Mouse (Mus musculus): ENCODE results near the gene Plb1. TPM values are rescaled to one million over a fixed set of nuclear protein-coding genes. Genes with fewer than 3 reads are reported as not detected.

Gene Plb1
- total RNA-seq, 1 experiment, result 3.8 TPM

DNA sequence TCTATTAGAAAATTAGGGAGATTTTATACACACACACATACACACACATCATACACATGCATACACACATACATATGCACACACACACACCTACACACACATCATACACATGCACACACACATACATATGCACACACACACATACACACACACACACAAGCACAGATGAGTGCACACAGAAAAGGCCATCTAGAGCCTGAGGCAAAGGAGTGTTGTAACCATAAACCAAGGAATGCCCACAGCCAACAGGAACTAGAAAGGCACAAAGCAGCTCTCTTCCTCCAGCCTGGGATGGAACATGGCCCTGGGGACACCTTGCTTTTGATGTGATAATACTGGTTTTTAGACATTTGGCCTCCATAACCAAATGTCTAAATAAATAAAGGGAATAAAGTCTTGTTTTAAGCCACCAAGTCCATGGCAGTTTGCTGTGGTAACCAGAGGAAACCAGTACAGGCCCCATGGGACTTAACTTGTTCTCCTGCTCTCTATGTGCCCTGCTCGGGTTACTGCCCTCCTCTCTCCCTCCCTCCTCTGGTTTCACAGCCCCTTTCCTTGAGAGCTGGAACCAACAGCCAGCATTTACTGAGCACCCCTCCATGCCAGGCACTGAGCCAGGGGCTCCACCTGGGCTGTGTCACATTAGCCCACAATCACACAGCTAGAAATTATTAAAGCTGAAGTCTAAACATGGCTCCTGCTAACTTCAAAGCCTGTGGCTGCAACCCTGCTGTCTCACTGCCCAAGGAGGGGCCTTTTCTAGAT lies 179.9 kb downstream of the Plb1 start:
- TF ChIP-seq ZC3H11A (IDR thresholded peaks at IDR 0.05; ENCODE audit: borderline replicate concordance, low read depth, low read length) (no peak), CHD2 (IDR thresholded peaks at IDR 0.05; ENCODE audit: low read depth, low read length) (no peak), ZNF384 (IDR thresholded peaks at IDR 0.05; ENCODE audit: low read depth, low read length) (no peak), HCFC1 (IDR thresholded peaks at IDR 0.05; ENCODE audit: borderline replicate concordance, insufficient read depth, low read length) (no peak), MAFK (IDR thresholded peaks at IDR 0.05; ENCODE audit: insufficient read depth, low read depth, low read length) (no peak)
- no peaks in the 10 kb centered on the region for H3K9me3 ChIP-seq (ENCODE audit: control insufficient read depth, insufficient read depth, low read depth, low read length)
- H3K9ac ChIP-seq (ENCODE audit: insufficient read depth, low read depth, low read length, poor library complexity, severe bottlenecking), result no peak overlapping the region
- H3K27ac ChIP-seq (ENCODE audit: insufficient read depth, low read depth, low read length, poor library complexity, severe bottlenecking), result peak overlapping the region; percentile 30; the same call in 1 of the 2 replicates
- no peak for DNase-seq (ENCODE audit: low read depth, low spot score)
- peaks cover 0 to 26% of the 10 kb centered on the region in 2 experiments; a peak in 3 of 4 replicates for H3K4me1 ChIP-seq (ENCODE audit: control insufficient read depth in 2 of 2, insufficient read depth in 2 of 2, low read length in 2 of 2, poor library complexity in 1 of 2)
- H3K4me3 ChIP-seq (ENCODE audit: insufficient read depth in 1 of 2, low read depth in 1 of 2, low read length in 2 of 2, poor library complexity in 1 of 2, severe bottlenecking in 1 of 2), result no peak overlapping the region
- H3K36me3 ChIP-seq (ENCODE audit: control insufficient read depth, insufficient read depth, low read length, poor library complexity, severe bottlenecking), result no peaks in the 10 kb centered on the region
- in situ Hi-C loops (cut with MboI; ENCODE audit: low sequenced_read_pairs in 2 of 2, unreplicated experiment in 2 of 2), result no loop called here

DNA sequence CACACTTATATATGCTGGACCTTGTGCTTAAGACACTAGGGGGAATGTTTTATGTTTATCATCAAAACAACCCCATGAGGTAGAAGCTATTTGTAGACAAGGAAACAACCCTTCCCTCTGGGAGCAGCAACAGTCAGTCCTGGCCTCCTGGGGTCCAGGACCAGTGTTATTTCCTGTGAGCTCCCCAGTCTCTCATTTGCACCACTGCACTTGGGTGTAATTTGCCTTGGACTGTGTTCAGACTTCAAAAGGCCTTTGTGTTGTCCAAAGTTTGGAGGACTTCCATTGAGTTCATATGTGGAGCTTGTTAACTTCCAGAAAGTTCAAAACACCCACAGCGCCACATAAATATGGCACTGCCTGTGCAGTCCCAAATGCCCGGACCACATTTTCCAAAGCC lies 180.6 kb downstream of the Plb1 start:
- no peaks in the 10 kb centered on the region for H3K9me3 ChIP-seq (ENCODE audit: control insufficient read depth, insufficient read depth, low read depth, low read length)
- H3K36me3 ChIP-seq (ENCODE audit: control insufficient read depth, insufficient read depth, low read length, poor library complexity, severe bottlenecking), result no peaks in the 10 kb centered on the region
- no peak for DNase-seq (ENCODE audit: low read depth, low spot score)
- no peak overlapping the region for H3K9ac ChIP-seq (ENCODE audit: insufficient read depth, low read depth, low read length, poor library complexity, severe bottlenecking)
- peaks cover 0 to 22% of the 10 kb centered on the region in 2 experiments; a peak in 2 of 4 replicates for H3K4me1 ChIP-seq (ENCODE audit: control insufficient read depth in 2 of 2, insufficient read depth in 2 of 2, low read length in 2 of 2, poor library complexity in 1 of 2)
- in situ Hi-C loops (cut with MboI; ENCODE audit: low sequenced_read_pairs in 2 of 2, unreplicated experiment in 2 of 2), result no loop called here
- no peak for TF ChIP-seq HCFC1 (IDR thresholded peaks at IDR 0.05; ENCODE audit: borderline replicate concordance, insufficient read depth, low read length)
- no peak for TF ChIP-seq ZNF384 (IDR thresholded peaks at IDR 0.05; ENCODE audit: low read depth, low read length)
- TF ChIP-seq MAFK (IDR thresholded peaks at IDR 0.05; ENCODE audit: insufficient read depth, low read depth, low read length), result no peak
- TF ChIP-seq CHD2 (IDR thresholded peaks at IDR 0.05; ENCODE audit: low read depth, low read length), result no peak
- TF ChIP-seq ZC3H11A (IDR thresholded peaks at IDR 0.05; ENCODE audit: borderline replicate concordance, low read depth, low read length), result no peak
- H3K27ac ChIP-seq (ENCODE audit: insufficient read depth, low read depth, low read length, poor library complexity, severe bottlenecking), result no peak overlapping the region; the same call in 1 of the 2 replicates
- H3K4me3 ChIP-seq (ENCODE audit: insufficient read depth in 1 of 2, low read depth in 1 of 2, low read length in 2 of 2, poor library complexity in 1 of 2, severe bottlenecking in 1 of 2), result no peak overlapping the region

DNA sequence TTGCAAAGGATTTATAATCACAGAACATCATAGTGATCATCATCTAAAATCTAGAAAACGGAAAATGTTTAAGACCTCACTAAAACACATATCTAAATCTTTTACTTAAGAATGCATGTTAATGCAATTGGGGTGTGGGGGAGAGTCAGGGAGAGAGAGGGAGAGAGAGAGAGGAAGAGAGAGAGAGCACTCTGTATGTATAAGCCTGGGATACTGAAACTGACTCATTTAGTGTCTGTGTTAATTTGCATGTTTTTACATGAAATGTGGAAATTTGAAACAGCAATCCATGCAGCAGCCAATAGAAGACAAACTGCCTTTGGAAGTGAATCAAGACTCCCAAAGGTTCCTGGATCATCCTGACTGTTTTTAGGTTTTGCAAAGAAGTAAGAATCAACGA lies 181.1 kb downstream of the Plb1 start:
- no peak for TF ChIP-seq ZC3H11A (IDR thresholded peaks at IDR 0.05; ENCODE audit: borderline replicate concordance, low read depth, low read length)
- no peak for TF ChIP-seq MAFK (IDR thresholded peaks at IDR 0.05; ENCODE audit: insufficient read depth, low read depth, low read length)
- no peak for TF ChIP-seq HCFC1 (IDR thresholded peaks at IDR 0.05; ENCODE audit: borderline replicate concordance, insufficient read depth, low read length)
- no peak for TF ChIP-seq CHD2 (IDR thresholded peaks at IDR 0.05; ENCODE audit: low read depth, low read length)
- no peak for TF ChIP-seq ZNF384 (IDR thresholded peaks at IDR 0.05; ENCODE audit: low read depth, low read length)
- Histone ChIP-seq H3K27ac (ENCODE audit: insufficient read depth, low read depth, low read length, poor library complexity, severe bottlenecking) (no peak overlapping the region), H3K9me3 (ENCODE audit: control insufficient read depth, insufficient read depth, low read depth, low read length) (no peaks in the 10 kb centered on the region), H3K4me3 (ENCODE audit: insufficient read depth in 1 of 2, low read depth in 1 of 2, low read length in 2 of 2, poor library complexity in 1 of 2, severe bottlenecking in 1 of 2) (no peak overlapping the region), H3K36me3 (ENCODE audit: control insufficient read depth, insufficient read depth, low read length, poor library complexity, severe bottlenecking) (no peaks in the 10 kb centered on the region), H3K4me1 (ENCODE audit: control insufficient read depth in 2 of 2, insufficient read depth in 2 of 2, low read length in 2 of 2, poor library complexity in 1 of 2) (peaks cover 0 to 22% of the 10 kb centered on the region in 2 experiments; a peak in 2 of 4 replicates), H3K9ac (ENCODE audit: insufficient read depth, low read depth, low read length, poor library complexity, severe bottlenecking) (no peak overlapping the region)
- in situ Hi-C loops (cut with MboI; ENCODE audit: low sequenced_read_pairs in 2 of 2, unreplicated experiment in 2 of 2), result no loop called here
- DNase-seq (ENCODE audit: low read depth, low spot score), result no peak

DNA sequence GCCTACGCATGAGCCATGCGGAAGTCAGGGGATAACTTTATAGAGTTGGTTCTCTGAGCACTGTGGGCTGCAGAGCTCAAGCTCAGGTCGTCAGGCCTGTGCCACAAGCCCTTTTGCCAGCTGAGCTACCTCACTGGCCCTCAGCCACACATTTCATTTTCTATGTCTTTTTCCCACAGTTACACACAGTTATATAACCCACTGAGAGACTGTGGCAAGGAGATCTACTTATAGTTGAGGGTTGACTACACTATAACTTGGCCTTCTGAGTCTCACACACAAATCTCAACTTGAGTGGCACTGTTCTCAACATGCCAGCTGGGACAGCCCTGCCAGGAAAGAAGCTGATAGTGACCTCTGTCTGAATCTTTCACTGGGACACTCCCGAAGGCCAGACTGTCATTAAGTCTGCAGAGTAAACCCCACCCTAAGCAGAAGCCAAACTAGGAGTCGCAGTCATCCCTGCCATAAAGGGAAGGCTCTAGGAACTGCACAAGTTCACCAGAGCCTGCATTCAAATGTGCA lies 182.0 kb downstream of the Plb1 start:
- H3K4me3 ChIP-seq (ENCODE audit: insufficient read depth in 1 of 2, low read depth in 1 of 2, low read length in 2 of 2, poor library complexity in 1 of 2, severe bottlenecking in 1 of 2), result no peak overlapping the region
- in situ Hi-C loops (cut with MboI; ENCODE audit: low sequenced_read_pairs in 2 of 2, unreplicated experiment in 2 of 2), result no loop called here
- TF ChIP-seq HCFC1 (IDR thresholded peaks at IDR 0.05; ENCODE audit: borderline replicate concordance, insufficient read depth, low read length) (no peak), ZC3H11A (IDR thresholded peaks at IDR 0.05; ENCODE audit: borderline replicate concordance, low read depth, low read length) (no peak), ZNF384 (IDR thresholded peaks at IDR 0.05; ENCODE audit: low read depth, low read length) (no peak), MAFK (IDR thresholded peaks at IDR 0.05; ENCODE audit: insufficient read depth, low read depth, low read length) (no peak), CHD2 (IDR thresholded peaks at IDR 0.05; ENCODE audit: low read depth, low read length) (no peak)
- peaks cover 0 to 22% of the 10 kb centered on the region in 2 experiments; a peak in 2 of 4 replicates for H3K4me1 ChIP-seq (ENCODE audit: control insufficient read depth in 2 of 2, insufficient read depth in 2 of 2, low read length in 2 of 2, poor library complexity in 1 of 2)
- DNase-seq (ENCODE audit: low read depth, low spot score), result no peak
- H3K27ac ChIP-seq (ENCODE audit: insufficient read depth, low read depth, low read length, poor library complexity, severe bottlenecking), result no peak overlapping the region
- no peaks in the 10 kb centered on the region for H3K36me3 ChIP-seq (ENCODE audit: control insufficient read depth, insufficient read depth, low read length, poor library complexity, severe bottlenecking)
- H3K9me3 ChIP-seq (ENCODE audit: control insufficient read depth, insufficient read depth, low read depth, low read length), result no peaks in the 10 kb centered on the region
- H3K9ac ChIP-seq (ENCODE audit: insufficient read depth, low read depth, low read length, poor library complexity, severe bottlenecking), result no peak overlapping the region

Data from ES-E14 (cell line).